Comparison of ENCODE assay signal across 8 mouse cellular contexts in the genomic region with DNA sequence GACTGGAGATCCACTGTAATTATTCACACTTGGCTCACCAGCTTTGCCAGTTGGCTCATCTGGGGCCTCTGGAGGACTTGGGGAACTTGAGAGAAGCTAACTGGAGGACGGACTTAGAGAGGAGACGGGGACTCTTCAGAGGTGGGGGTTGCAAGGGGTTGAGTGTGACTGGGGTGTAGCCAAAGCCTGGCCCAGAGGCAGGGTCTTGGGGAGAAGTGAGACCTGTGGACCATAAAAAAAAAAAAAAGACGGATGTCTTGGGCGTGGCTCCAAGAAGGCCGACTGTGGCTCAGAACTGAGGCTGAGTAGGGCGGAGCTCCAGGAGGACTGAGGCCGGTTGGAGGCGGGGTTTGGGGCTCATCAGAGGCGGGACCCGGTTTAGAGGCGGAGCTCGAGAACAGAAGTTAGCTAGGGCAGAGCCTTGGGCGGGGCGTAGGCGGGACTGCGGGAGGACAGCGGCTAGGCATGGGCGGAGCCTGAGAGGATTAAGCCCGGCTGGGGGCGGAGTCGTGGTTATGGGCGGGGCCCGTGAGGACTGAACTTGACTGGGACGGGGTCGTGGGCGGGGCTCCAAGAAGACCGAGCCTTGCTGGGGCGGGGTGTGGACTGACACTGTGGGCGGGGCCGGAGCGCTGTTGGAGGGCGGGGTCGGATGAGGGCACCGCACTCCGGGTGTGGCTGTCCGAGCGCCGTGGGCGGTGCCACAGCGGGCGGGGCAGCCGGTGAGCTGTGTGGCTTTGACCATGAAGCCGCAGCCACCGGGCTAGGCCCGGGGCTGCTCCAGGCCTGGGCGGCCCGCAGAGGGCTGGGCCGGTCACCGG. TPM values are rescaled to one million over a fixed set of nuclear protein-coding genes. Genes with fewer than 3 reads are reported as not detected.
A peak's percentile ranks its signal among the peaks of the same experiment; 100 is the strongest.
DNase-seq lines count a peak whose midpoint lies in the region; ATAC-seq lines count a peak whose summit lies in the region.

A gene (plus strand): TSS at position 638 of the 821 bp plus-strand sequence.

- WGBS in intestine, embryonic 14.5 days, result 2% methylated on average over 47 of the region's 49 CpGs

- H3K4me2 ChIP-seq in intestine, embryonic 14.5 days (ENCODE audit: low read length), result peak within 1 kb of the TSS; percentile 88

- no peak within 1 kb of the TSS for H3K27ac ChIP-seq in intestine, embryonic 14.5 days (ENCODE audit: low read depth)

- peaks cover 8% of the 10 kb centered on the region; the same call in 1 of the 2 replicates for H3K27me3 ChIP-seq in intestine, embryonic 14.5 days (replicated peaks; ENCODE audit: control insufficient read depth, insufficient read depth, low read length)

- H3K4me3 ChIP-seq in intestine, embryonic 14.5 days (ENCODE audit: low read depth, low read length), result peak within 1 kb of the TSS; percentile 48

- H3K9me3 ChIP-seq in intestine, embryonic 14.5 days (ENCODE audit: control insufficient read depth, low read length), result no peaks in the 10 kb centered on the region

- intact Hi-C loops in left cerebral cortex, postnatal 14 days (cut with DNase I), result no loop called here

- peaks cover 3% of the 10 kb centered on the region; the same call in 1 of the 2 replicates for H3K4me1 ChIP-seq in intestine, embryonic 14.5 days (replicated peaks; ENCODE audit: control insufficient read depth, insufficient read depth, low read length)

- peak; percentile 83 for ATAC-seq in intestine, embryonic 14.5 days (replicated peaks; ENCODE audit: low FRiP score, low TSS enrichment, low read depth)

- peak within 1 kb of the TSS; percentile 41 for H3K9ac ChIP-seq in intestine, embryonic 14.5 days (ENCODE audit: low read length)

- no peaks in the 10 kb centered on the region for H3K36me3 ChIP-seq in intestine, embryonic 14.5 days (ENCODE audit: control insufficient read depth, insufficient read depth, low read length)

- peak; percentile 95 to 96 for DNase-seq in adrenal gland, adult 18-20 months (ENCODE audit: low spot score in 2 of 2)
- peak; percentile 98 for DNase-seq in embryo, embryonic 11 days
- peak; percentile 97 for DNase-seq in gastrocnemius, postnatal 25 days
- peak; percentile 97 for DNase-seq in intestine, embryonic 14.5 days (ENCODE audit: low spot score)
- DNase-seq in left cerebral cortex, postnatal 14 days (ENCODE audit: low spot score in 2 of 2), result peak; percentile 90 to 94
- DNase-seq in mesoderm, embryonic 11.5 days (ENCODE audit: low read depth, low spot score), result peak; percentile 96
- peak; percentile 94 to 96 for DNase-seq in right cerebral cortex, postnatal 36 days (ENCODE audit: low spot score in 2 of 2)
- peak; percentile 95 for DNase-seq in yolk sac, embryonic 10.5 days (ENCODE audit: low spot score)

RNA-seq across cellular contexts. Expression of the gene that starts here (rescaled TPM):
- 10 to 100 TPM; 32.6 to 46.1 TPM for total RNA-seq in adrenal gland, adult 18-20 months (2021)
- total RNA-seq in gastrocnemius, postnatal 25 days (2021), result 10 to 100 TPM; 14.2 to 18.0 TPM
- 9.4 and 10.0 TPM in 2 replicates for polyA plus RNA-seq in intestine, embryonic 14.5 days (2014; fragmentation: Nextera tagmentation; extraction: Ambion mirVana)
- total RNA-seq in left cerebral cortex, postnatal 14 days (2021), result 10 to 100 TPM; 58.2 to 63.1 TPM
